Comparison of ENCODE assay signal across 29 mouse cellular contexts in genomic region chr9:99468572-99468971, GRCm38 (mm10). TPM values are rescaled to one million over a fixed set of nuclear protein-coding genes. Genes with fewer than 3 reads are reported as not detected.
DNase-seq lines count a peak whose midpoint lies in the region; ATAC-seq lines count a peak whose summit lies in the region.
"Had no signal": no experiment of that assay in that cellular context is flagged by ENCODE, and none has a peak within 500 bp of the region (broad histone marks: within the 10 kb centered on the region; RNA-seq: fewer than 3 reads in every experiment).

No protein-coding gene starts in this region.

- H3K9ac ChIP-seq in hindbrain, embryonic 16.5 days (ENCODE audit: low read depth, low read length): no peak overlapping the region
- no peak overlapping the region for H3K9ac ChIP-seq in hindbrain, embryonic 11.5 days (ENCODE audit: low read depth, low read length)
- H3K9ac ChIP-seq in midbrain, embryonic 14.5 days (replicated peaks; ENCODE audit: low read length): no peak overlapping the region
- no peak overlapping the region for H3K9ac ChIP-seq in midbrain, embryonic 11.5 days (ENCODE audit: low read length)
- H3K9ac ChIP-seq: embryonic facial prominence, embryonic 13.5 days; embryonic facial prominence, embryonic 15.5 days; forebrain, embryonic 12.5 days had no signal

- H3K4me3 ChIP-seq in hindbrain, embryonic 16.5 days (ENCODE audit: low read length): no peak overlapping the region
- H3K4me3 ChIP-seq in hindbrain, embryonic 11.5 days (ENCODE audit: low read depth, low read length): no peak overlapping the region
- H3K4me3 ChIP-seq in midbrain, embryonic 14.5 days (replicated peaks; ENCODE audit: low read depth, low read length): no peak overlapping the region
- no peak overlapping the region for H3K4me3 ChIP-seq in midbrain, embryonic 11.5 days (ENCODE audit: low read depth, low read length)
- H3K4me3 ChIP-seq: embryonic facial prominence, embryonic 13.5 days; embryonic facial prominence, embryonic 15.5 days; erythroblast, embryonic 14.5 days; forebrain, embryonic 10.5 days; forebrain, embryonic 12.5 days had no signal

- H3K27ac ChIP-seq in hindbrain, embryonic 16.5 days (ENCODE audit: low read depth, low read length): no peak overlapping the region
- H3K27ac ChIP-seq in hindbrain, embryonic 11.5 days (ENCODE audit: low read depth, low read length): no peak overlapping the region
- H3K27ac ChIP-seq in midbrain, embryonic 14.5 days (replicated peaks; ENCODE audit: low read depth, low read length): no peak overlapping the region
- no peak overlapping the region for H3K27ac ChIP-seq in midbrain, embryonic 11.5 days (ENCODE audit: low read depth, low read length)
- H3K27ac ChIP-seq: embryonic facial prominence, embryonic 13.5 days; embryonic facial prominence, embryonic 15.5 days; forebrain, embryonic 10.5 days; forebrain, embryonic 12.5 days had no signal

- no peaks in the 10 kb centered on the region for H3K27me3 ChIP-seq in hindbrain, embryonic 16.5 days (replicated peaks; ENCODE audit: control insufficient read depth, insufficient read depth, low read length)
- H3K27me3 ChIP-seq in hindbrain, embryonic 11.5 days (ENCODE audit: control insufficient read depth, insufficient read depth, low read length): no peaks in the 10 kb centered on the region
- no peaks in the 10 kb centered on the region for H3K27me3 ChIP-seq in midbrain, embryonic 14.5 days (ENCODE audit: control insufficient read depth, insufficient read depth, low read length)
- no peaks in the 10 kb centered on the region for H3K27me3 ChIP-seq in midbrain, embryonic 11.5 days (ENCODE audit: control insufficient read depth, insufficient read depth, low read length)
- H3K27me3 ChIP-seq: CH12.LX; embryonic facial prominence, embryonic 13.5 days; embryonic facial prominence, embryonic 15.5 days; forebrain, embryonic 12.5 days had no signal

- WGBS in hindbrain, embryonic 16.5 days: 72% methylated on average over 9 of the region's 9 CpGs
- WGBS in hindbrain, embryonic 11.5 days: 86% methylated on average over 9 of the region's 9 CpGs
- 79% methylated on average over 9 of the region's 9 CpGs for WGBS in midbrain, embryonic 14.5 days
- 91% methylated on average over 9 of the region's 9 CpGs for WGBS in midbrain, embryonic 11.5 days

- no peaks in the 10 kb centered on the region for H3K9me3 ChIP-seq in hindbrain, embryonic 16.5 days (ENCODE audit: control insufficient read depth, low read length)
- H3K9me3 ChIP-seq in hindbrain, embryonic 11.5 days (ENCODE audit: control insufficient read depth, low read length): no peaks in the 10 kb centered on the region
- H3K9me3 ChIP-seq in midbrain, embryonic 14.5 days (ENCODE audit: control insufficient read depth, low read length): no peaks in the 10 kb centered on the region
- H3K9me3 ChIP-seq in midbrain, embryonic 11.5 days (ENCODE audit: control insufficient read depth, low read length): no peaks in the 10 kb centered on the region
- H3K9me3 ChIP-seq: embryonic facial prominence, embryonic 13.5 days; embryonic facial prominence, embryonic 15.5 days; forebrain, embryonic 10.5 days; forebrain, embryonic 12.5 days; G1E had no signal

- DNase-seq in hindbrain, embryonic 11.5 days (ENCODE audit: low spot score): no peak
- peak; percentile 31 for DNase-seq in midbrain, embryonic 14.5 days
- no peak for DNase-seq in midbrain, embryonic 11.5 days (ENCODE audit: low spot score, missing footprints)
- peak; percentile 19 for DNase-seq in brain, adult 2 months (ENCODE audit: low read depth, low spot score)
- no peak for DNase-seq in spleen, postnatal 36 days (ENCODE audit: low spot score in 2 of 2)
- DNase-seq: adrenal gland, adult 2 months; adrenal gland, postnatal 10 days; adrenal gland, postnatal 25 days; B cell, adult 2 months; cerebellum, adult 11 months; cerebellum, adult 18-20 months; cerebellum, adult 8-10 months; cerebellum, adult 9-11 months; cerebellum, postnatal 36 days; embryo, embryonic 11 days had no signal

- no peaks in the 10 kb centered on the region for H3K4me1 ChIP-seq in hindbrain, embryonic 16.5 days (ENCODE audit: control insufficient read depth, insufficient read depth, low read depth, low read length)
- H3K4me1 ChIP-seq in hindbrain, embryonic 11.5 days (replicated peaks; ENCODE audit: control insufficient read depth, insufficient read depth, low read length): no peaks in the 10 kb centered on the region
- H3K4me1 ChIP-seq in midbrain, embryonic 14.5 days (ENCODE audit: control insufficient read depth, insufficient read depth, low read length): no peaks in the 10 kb centered on the region
- H3K4me1 ChIP-seq in midbrain, embryonic 11.5 days (ENCODE audit: control insufficient read depth, insufficient read depth, low read length): no peaks in the 10 kb centered on the region
- H3K4me1 ChIP-seq: embryonic facial prominence, embryonic 13.5 days; embryonic facial prominence, embryonic 15.5 days; forebrain, embryonic 10.5 days; forebrain, embryonic 12.5 days had no signal

- H3K4me2 ChIP-seq in hindbrain, embryonic 16.5 days (ENCODE audit: low read length): no peak overlapping the region
- no peak overlapping the region for H3K4me2 ChIP-seq in hindbrain, embryonic 11.5 days (replicated peaks; ENCODE audit: low read depth, low read length)
- H3K4me2 ChIP-seq in midbrain, embryonic 14.5 days (ENCODE audit: low read length): no peak overlapping the region
- H3K4me2 ChIP-seq in midbrain, embryonic 11.5 days: no peak overlapping the region
- H3K4me2 ChIP-seq: embryonic facial prominence, embryonic 13.5 days; embryonic facial prominence, embryonic 15.5 days; forebrain, embryonic 12.5 days had no signal

- ATAC-seq in hindbrain, embryonic 16.5 days: peak; percentile 28; the same call in 1 of the 2 replicates
- ATAC-seq in hindbrain, embryonic 11.5 days (ENCODE audit: low FRiP score): no peak
- ATAC-seq in midbrain, embryonic 14.5 days (ENCODE audit: low FRiP score, low TSS enrichment): no peak
- no peak for ATAC-seq in midbrain, embryonic 11.5 days (ENCODE audit: low FRiP score)
- ATAC-seq: activated CD4-positive, CD25-positive, alpha-beta regulatory T cell, adult 4 months; CD4-positive, CD25-positive, alpha-beta regulatory T cell, adult 4 months; forebrain, embryonic 14.5 days; forebrain, embryonic 16.5 days; Patski had no signal

- no peaks in the 10 kb centered on the region for H3K36me3 ChIP-seq in hindbrain, embryonic 16.5 days (ENCODE audit: control insufficient read depth, insufficient read depth, low read length)
- H3K36me3 ChIP-seq in hindbrain, embryonic 11.5 days (ENCODE audit: control insufficient read depth, insufficient read depth, low read length): no peaks in the 10 kb centered on the region
- H3K36me3 ChIP-seq in midbrain, embryonic 14.5 days (ENCODE audit: control insufficient read depth, insufficient read depth, low read length): no peaks in the 10 kb centered on the region
- H3K36me3 ChIP-seq in midbrain, embryonic 11.5 days (ENCODE audit: control insufficient read depth, insufficient read depth, low read length): no peaks in the 10 kb centered on the region
- H3K36me3 ChIP-seq: embryonic facial prominence, embryonic 13.5 days; embryonic facial prominence, embryonic 15.5 days; forebrain, embryonic 10.5 days; forebrain, embryonic 12.5 days had no signal

RNA-seq across cellular contexts. Expression of gene Nme9, which starts 17.3 kb away (rescaled TPM):
- 0.73 and 1.0 TPM in 2 replicates for polyA plus RNA-seq in hindbrain, embryonic 16.5 days (2015; fragmentation: Nextera tagmentation; extraction: Ambion mirVana)
- polyA plus RNA-seq in hindbrain, embryonic 11.5 days (2014; fragmentation: Nextera tagmentation; extraction: Ambion mirVana): 0.90 and 1.4 TPM in 2 replicates
- 0.31 TPM in 1 of 2 replicates, not detected in the other for polyA plus RNA-seq in midbrain, embryonic 14.5 days (2014; fragmentation: Nextera tagmentation; extraction: Ambion mirVana)
- not detected in 2 replicates for polyA plus RNA-seq in midbrain, embryonic 11.5 days (2014; fragmentation: Nextera tagmentation; extraction: Ambion mirVana)
- polyA plus RNA-seq: activated CD4-positive, CD25-positive, alpha-beta regulatory T cell, adult 4 months; adrenal gland, adult 2 months; CD4-positive, CD25-positive, alpha-beta regulatory T cell, adult 4 months; embryonic facial prominence, embryonic 11.5 days; embryonic facial prominence, embryonic 13.5 days; erythroblast, embryonic 14.5 days; forebrain, embryonic 10.5 days; G1E; Patski had no signal

RNA-seq across cellular contexts. Expression of gene Mras, which starts 31.4 kb away (rescaled TPM):
- 53.1 and 53.4 TPM in 2 replicates for polyA plus RNA-seq in hindbrain, embryonic 16.5 days (2015; fragmentation: Nextera tagmentation; extraction: Ambion mirVana)
- 20.7 and 22.9 TPM in 2 replicates for polyA plus RNA-seq in hindbrain, embryonic 11.5 days (2014; fragmentation: Nextera tagmentation; extraction: Ambion mirVana)
- polyA plus RNA-seq in midbrain, embryonic 14.5 days (2014; fragmentation: Nextera tagmentation; extraction: Ambion mirVana): 58.0 and 59.9 TPM in 2 replicates
- 12.1 and 15.0 TPM in 2 replicates for polyA plus RNA-seq in midbrain, embryonic 11.5 days (2014; fragmentation: Nextera tagmentation; extraction: Ambion mirVana)
- polyA plus RNA-seq: activated CD4-positive, CD25-positive, alpha-beta regulatory T cell, adult 4 months; CD4-positive, CD25-positive, alpha-beta regulatory T cell, adult 4 months; erythroblast, embryonic 14.5 days had no signal

Comparison
In these comparisons a context has a peak if more than half of its experiments do, and no peak if none do; other contexts are left out.
1. DNase-seq: peak in midbrain, embryonic 14.5 days (single experiment) and brain, adult 2 months (single experiment); none in hindbrain, embryonic 11.5 days (single experiment), midbrain, embryonic 11.5 days (single experiment) and spleen, postnatal 36 days (0 of 2).